Mouse (Mus musculus) bone marrow, adult 2 months (tissue): Measurements from ENCODE around the gene Rnf227. TPM values are rescaled to one million over a fixed set of nuclear protein-coding genes. Genes with fewer than 3 reads are reported as not detected.

ENCODE experiments used
- H3K27ac ChIP-seq: fragments of 200-500 bp; 2 replicates; pipeline ENCODE4 v1.5.1; 2012; ENCODE audit warnings: low read depth, mild to moderate bottlenecking, control low read depth, inconsistent platforms, low read length; ENCODE audit not compliant: control insufficient read depth, poor library complexity, insufficient read depth
- H3K4me1 ChIP-seq: fragments of 200-500 bp; 2 replicates; pipeline ENCODE4 v1.6.1; 2011; ENCODE audit warnings: low read length; ENCODE audit not compliant: control insufficient read depth, insufficient read depth
- H3K4me3 ChIP-seq: fragments of 200-500 bp; replicated peaks from 2 replicates; pipeline ENCODE3; 2011; ENCODE audit warnings: mild to moderate bottlenecking, low read depth, low read length, control low read depth; ENCODE audit not compliant: control insufficient read depth
- CTCF ChIP-seq: fragments of 200-500 bp; IDR thresholded peaks from 2 replicates; pipeline ENCODE4 v1.5.1; 2011; ENCODE audit warnings: low read length, control low read depth; ENCODE audit not compliant: control insufficient read depth, insufficient read depth
- POLR2A ChIP-seq: fragments of 200-500 bp; IDR thresholded peaks from 2 replicates; pipeline ENCODE4 v1.6.1; 2011; ENCODE audit warnings: low read depth, mild to moderate bottlenecking, control low read depth, low read length, borderline replicate concordance; ENCODE audit not compliant: control insufficient read depth
- WGBS: fragments of 180-500 bp; shearing (Covaris S2); methylation state at CpG from one replicate; pipeline ENCODE4 v1.1.7; 2018; 5-methylcytosine and 5-hydroxymethylcytosine counted together
- polyA plus RNA-seq: library from polyadenylated mRNA; stranded (reverse); fragments of >200 nt; gene quantifications from 2 replicates; pipeline ENCODE4 v1.2.4, GENCODE M21; 2011; ENCODE audit warnings: low replicate concordance; ENCODE audit not compliant: missing spikeins, insufficient read depth, insufficient read length

The Rnf227 gene
- 1.7 TPM in 1 of 2 replicates, not detected in the other for polyA plus RNA-seq

- Histone ChIP-seq H3K4me3 (peak within 1 kb of the TSS; percentile 77), H3K4me1 (peaks cover 2% of the 10 kb centered on the region; the same call in 1 of the 2 replicates), H3K27ac (peak within 1 kb of the TSS; percentile 60)
- TF ChIP-seq CTCF (no peak), POLR2A (no peak)
- WGBS = 3% methylated on average over 99 of the region's 99 CpGs
Measured at GRCm38 (mm10) chr11:69340161-69341131, at the start of gene Rnf227. Gene Rnf227 (plus strand): TSS chr11:69340461.

GRCm38 (mm10) chr11:69291111-69291510 lies 49.1 kb upstream of the Rnf227 start:
- 94% methylated on average over 5 of the region's 5 CpGs for WGBS
- H3K4me1 ChIP-seq = no peaks in the 10 kb centered on the region
- TF ChIP-seq POLR2A (no peak), CTCF (no peak)
- H3K4me3 ChIP-seq = no peak overlapping the region
- H3K27ac ChIP-seq = no peak overlapping the region

DNA sequence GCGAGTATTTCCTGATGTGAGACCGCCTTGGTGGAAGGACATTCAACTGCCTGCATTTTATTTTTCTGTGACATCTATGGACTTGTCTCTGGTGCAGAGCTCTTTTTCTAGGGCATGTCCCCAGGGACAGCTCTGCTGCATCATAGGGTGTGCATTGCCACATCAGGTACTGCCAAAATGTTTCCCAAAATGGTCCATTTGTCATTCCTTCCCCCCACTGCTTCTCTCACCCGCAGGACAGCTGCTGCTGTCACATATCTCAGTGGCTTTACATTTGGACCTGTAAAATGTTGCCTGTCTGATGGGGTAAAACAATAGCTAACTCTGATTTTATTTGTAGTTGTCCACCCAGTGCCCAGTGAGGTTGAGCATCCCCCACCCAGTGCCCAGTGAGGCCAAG lies 45.0 kb upstream of the Rnf227 start:
- TF ChIP-seq CTCF (no peak), POLR2A (no peak)
- WGBS = 72% methylated on average over 3 of the region's 3 CpGs
- Histone ChIP-seq H3K4me3 (no peak overlapping the region), H3K27ac (no peak overlapping the region), H3K4me1 (no peaks in the 10 kb centered on the region)

- TF ChIP-seq POLR2A (no peak), CTCF (no peak)
- Histone ChIP-seq H3K4me1 (no peaks in the 10 kb centered on the region), H3K27ac (no peak overlapping the region), H3K4me3 (no peak overlapping the region)
- whole genome bisulfite sequencing = 88% methylated on average over 2 of the region's 2 CpGs
Measured at GRCm38 (mm10) chr11:69297799-69298198, 42.5 kb upstream of the Rnf227 start.

GRCm38 (mm10) chr11:69298231-69298630 lies 42.0 kb upstream of the Rnf227 start:
- no peak overlapping the region for H3K4me3 ChIP-seq
- no peak overlapping the region for H3K27ac ChIP-seq
- 84% methylated on average over 7 of the region's 7 CpGs for WGBS
- H3K4me1 ChIP-seq = no peaks in the 10 kb centered on the region
- TF ChIP-seq CTCF (no peak), POLR2A (no peak)

- TF ChIP-seq CTCF (no peak), POLR2A (no peak)
- WGBS = 80% methylated on average over 7 of the region's 7 CpGs
- Histone ChIP-seq H3K27ac (no peak overlapping the region), H3K4me1 (no peaks in the 10 kb centered on the region), H3K4me3 (no peak overlapping the region)
Measured at GRCm38 (mm10) chr11:69302817-69303216, 37.4 kb upstream of the Rnf227 start.

- TF ChIP-seq CTCF = no peak
- no peak for TF ChIP-seq POLR2A
- H3K4me1 ChIP-seq = no peaks in the 10 kb centered on the region
- no peak overlapping the region for H3K27ac ChIP-seq
- WGBS = 78% methylated on average over 9 of the region's 9 CpGs
- H3K4me3 ChIP-seq = no peak overlapping the region
Measured at GRCm38 (mm10) chr11:69305291-69305690, 35.0 kb upstream of the Rnf227 start.

- TF ChIP-seq POLR2A (no peak), CTCF (no peak)
- Histone ChIP-seq H3K4me3 (no peak overlapping the region), H3K4me1 (no peaks in the 10 kb centered on the region), H3K27ac (no peak overlapping the region)
- 74% methylated on average over 2 of the region's 2 CpGs for whole genome bisulfite sequencing
Measured at GRCm38 (mm10) chr11:69306039-69306438, 34.2 kb upstream of the Rnf227 start.
